Mouse (Mus musculus) yolk sac, embryonic 10.5 days (tissue): Measurements from ENCODE around the gene Tnfaip2.

Experiments used
- DNase-seq: peaks from one replicate; pipeline ENCODE4 v3.0.0-alpha.2; 2017; ENCODE audit warnings: low spot score

Gene Tnfaip2

GRCm38 (mm10) chr12:111445161-111445889 lies 3.1 kb downstream of the Tnfaip2 start:
- no peak for DNase-seq

GRCm38 (mm10) chr12:111445890-111446613 lies 3.8 kb downstream of the Tnfaip2 start:
- DNase-seq = no peak

DNA sequence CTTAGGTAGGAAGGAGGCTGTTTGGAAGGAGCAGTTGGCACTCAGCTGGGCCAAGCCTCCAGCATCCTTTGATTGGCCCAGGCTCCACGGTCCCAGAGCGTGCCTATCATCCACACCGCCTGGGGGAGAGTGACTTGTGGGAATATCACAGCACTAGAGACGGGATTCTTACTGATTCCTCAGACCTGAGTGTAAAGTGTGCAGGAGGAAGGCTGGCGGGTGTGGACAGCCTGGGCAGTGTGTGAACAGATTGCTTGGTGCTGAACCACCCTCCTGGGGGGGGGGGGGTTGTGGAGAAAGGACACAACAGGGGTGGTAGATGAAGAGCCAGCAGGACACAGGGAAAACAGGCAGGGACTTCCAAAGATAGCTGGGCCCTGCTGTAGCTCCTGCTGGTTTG lies 4.5 kb downstream of the Tnfaip2 start:
- DNase-seq = no peak

DNA sequence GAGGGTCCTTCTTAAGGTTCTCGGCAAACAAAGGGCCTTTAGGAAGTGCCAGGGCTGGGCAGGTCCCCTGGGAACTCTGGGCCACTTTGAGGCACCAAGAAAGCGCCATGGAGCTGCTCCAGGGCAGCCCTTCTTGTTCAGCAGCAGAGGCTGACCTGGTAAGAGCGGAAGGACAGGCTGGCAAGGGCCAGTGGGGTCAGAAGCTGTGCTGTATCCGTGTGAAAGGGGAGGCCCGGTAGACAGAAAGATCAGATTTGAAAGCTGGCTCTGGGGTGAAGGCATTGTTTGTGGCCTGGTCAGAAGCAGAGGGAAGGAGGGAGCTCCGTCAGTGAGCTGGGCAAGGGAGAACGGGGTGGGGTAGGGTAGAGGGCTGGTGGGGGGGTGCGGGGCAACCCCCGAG lies 5.1 kb downstream of the Tnfaip2 start:
- no peak for DNase-seq

DNA sequence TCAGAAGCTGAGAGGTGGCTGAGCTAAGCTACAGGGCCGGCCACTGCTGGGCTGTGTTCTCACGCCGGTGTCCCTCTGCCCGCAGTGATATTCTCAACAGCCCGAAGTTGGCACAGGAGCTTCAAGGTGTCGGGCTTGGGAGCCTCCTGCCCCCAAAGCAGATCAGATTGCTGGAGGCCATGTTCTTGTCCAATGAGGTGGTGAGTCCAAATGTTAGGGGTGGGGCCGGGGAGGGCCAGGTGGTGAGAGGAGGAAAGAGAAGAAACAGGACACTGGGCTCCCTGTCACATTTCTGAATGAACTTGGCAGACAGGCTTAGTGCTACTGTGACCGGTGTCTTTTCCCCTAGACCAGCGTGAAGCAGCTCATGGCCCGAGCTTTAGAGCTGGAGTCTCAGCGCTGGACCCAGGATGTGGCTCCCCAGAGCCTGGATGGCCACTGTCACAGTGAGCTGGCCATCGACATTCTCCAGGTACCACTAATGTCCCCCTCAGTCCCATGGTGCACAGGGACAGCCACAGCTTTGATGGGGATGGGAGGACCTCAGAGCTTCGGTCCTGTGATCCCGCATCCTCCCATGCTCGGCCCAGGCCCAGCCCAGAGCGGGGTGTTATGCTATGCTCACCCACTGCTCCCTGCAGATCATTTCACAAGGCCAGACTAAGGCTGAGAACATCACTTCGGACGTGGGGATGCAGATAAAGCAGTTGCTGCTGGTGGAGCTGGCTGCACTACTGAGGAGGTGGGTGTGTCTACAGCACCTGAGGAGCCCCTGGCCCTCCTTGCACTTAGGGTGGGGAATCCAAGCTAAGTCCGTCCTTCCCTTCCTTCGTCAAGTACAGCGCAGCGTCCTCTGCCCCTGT lies 5.9 kb downstream of the Tnfaip2 start:
- no peak for DNase-seq

- DNase-seq = no peak
Measured at GRCm38 (mm10) chr12:111448931-111449705, 6.8 kb downstream of the Tnfaip2 start.

- DNase-seq = no peak
Measured at GRCm38 (mm10) chr12:111450359-111450758, 8.1 kb downstream of the Tnfaip2 start.

GRCm38 (mm10) chr12:111451561-111451960 lies 9.3 kb downstream of the Tnfaip2 start:
- no peak for DNase-seq

GRCm38 (mm10) chr12:111454021-111454420 lies 11.8 kb downstream of the Tnfaip2 start:
- DNase-seq = no peak

GRCm38 (mm10) chr12:111454543-111455280 lies 12.4 kb downstream of the Tnfaip2 start:
- DNase-seq = no peak

GRCm38 (mm10) chr12:111455311-111455846 lies 13.1 kb downstream of the Tnfaip2 start:
- DNase-seq = no peak

GRCm38 (mm10) chr12:111455860-111456259 lies 13.6 kb downstream of the Tnfaip2 start:
- DNase-seq = no peak

- no peak for DNase-seq
Measured at GRCm38 (mm10) chr12:111457742-111458141, 15.5 kb downstream of the Tnfaip2 start.

GRCm38 (mm10) chr12:111463570-111463969 lies 21.3 kb downstream of the Tnfaip2 start:
- no peak for DNase-seq

DNA sequence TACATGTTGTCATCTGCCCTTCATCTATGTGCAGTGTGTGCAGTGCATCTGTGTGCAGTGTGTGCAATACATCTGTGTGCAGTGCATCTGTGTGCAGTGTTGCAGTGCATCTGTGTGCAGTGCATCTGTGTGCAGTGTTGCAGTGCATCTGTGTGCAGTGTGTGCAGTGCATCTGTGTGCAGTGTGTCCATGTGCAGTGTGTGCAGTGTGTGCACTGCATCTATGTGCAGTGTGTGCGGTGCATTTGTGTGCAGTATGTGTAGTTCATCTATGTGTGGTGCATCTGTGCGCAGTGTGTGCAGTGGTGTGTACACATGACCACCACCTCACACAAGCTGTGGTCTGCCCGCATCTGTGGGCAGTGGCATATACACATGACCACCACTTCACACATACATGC lies 24.1 kb downstream of the Tnfaip2 start:
- no peak for DNase-seq

DNA sequence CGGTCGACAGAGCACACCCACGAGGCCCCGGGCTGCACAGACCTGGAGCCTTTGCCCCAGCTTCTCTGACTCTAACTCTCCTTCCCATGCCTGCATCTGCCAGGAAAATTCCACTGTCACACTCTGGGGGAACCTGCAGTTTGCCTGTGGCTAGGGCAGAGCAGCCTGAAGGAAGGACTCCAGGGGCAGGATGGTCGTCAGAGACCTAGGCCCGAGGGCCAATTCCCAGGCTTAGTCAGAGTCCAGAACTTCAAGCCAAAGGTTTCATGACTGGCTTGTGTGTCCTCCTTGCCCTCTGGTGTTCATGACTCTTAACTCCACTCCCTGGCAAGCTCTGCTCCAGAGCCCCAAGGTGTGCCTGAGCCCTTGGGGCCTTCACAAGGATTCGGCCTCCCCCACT lies 25.9 kb downstream of the Tnfaip2 start:
- no peak for DNase-seq

- peak; percentile 47 for DNase-seq
Measured at GRCm38 (mm10) chr12:111469507-111469906, 27.2 kb downstream of the Tnfaip2 start.

- no peak for DNase-seq
Measured at GRCm38 (mm10) chr12:111471119-111471518, 28.9 kb downstream of the Tnfaip2 start.

DNA sequence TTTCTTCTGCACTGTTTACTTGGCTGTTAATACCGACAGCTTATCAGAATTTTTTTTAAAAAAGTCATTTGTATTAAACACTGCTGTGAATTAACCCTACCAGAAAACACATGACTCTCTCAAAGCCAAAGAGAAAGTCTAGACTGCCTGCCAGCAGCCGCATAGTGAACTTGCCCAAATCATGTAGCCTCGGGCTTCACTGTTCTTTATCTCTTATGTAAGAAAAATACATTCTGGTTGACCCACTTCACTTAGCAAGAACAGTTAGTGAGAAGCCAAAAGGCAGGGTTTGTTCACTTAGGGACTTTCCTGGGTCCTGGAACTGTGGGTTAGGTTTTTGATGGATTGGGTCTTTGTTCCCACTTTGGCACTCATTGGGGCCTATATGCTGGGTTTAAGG lies 29.5 kb downstream of the Tnfaip2 start:
- no peak for DNase-seq

GRCm38 (mm10) chr12:111472886-111473285 lies 30.6 kb downstream of the Tnfaip2 start:
- no peak for DNase-seq

GRCm38 (mm10) chr12:111474384-111474783 lies 32.1 kb downstream of the Tnfaip2 start:
- no peak for DNase-seq
